Mouse (Mus musculus) ES-Bruce4 (cell line): Measurements from ENCODE around the gene Tldc2.

ENCODE experiments used
- CTCF ChIP-seq: IDR thresholded peaks from one replicate; pipeline ENCODE4 v1.8.1; 2011; ENCODE audit warnings: low read depth, low read length
- EP300 ChIP-seq: IDR thresholded peaks from 2 replicates; pipeline ENCODE4 v1.6.1; 2011; ENCODE audit warnings: low read depth, low read length; ENCODE audit not compliant: insufficient read depth
- POLR2A ChIP-seq: IDR thresholded peaks from one replicate; pipeline ENCODE4 v1.8.1; 2011; ENCODE audit warnings: low read length; ENCODE audit not compliant: insufficient read depth

- no peak for TF ChIP-seq POLR2A
- no peak for TF ChIP-seq CTCF
- TF ChIP-seq EP300 = no peak
These were observed 14.8 kb downstream of the Tldc2 start for GRCm38 (mm10) chr2:157101650-157102049.
